Comparison of ENCODE assay signal across 21 mouse cellular contexts in genomic region chr5:3620486-3620885, GRCm38 (mm10). TPM values are rescaled to one million over a fixed set of nuclear protein-coding genes. Genes with fewer than 3 reads are reported as not detected.
"Had no signal": no experiment of that assay in that cellular context is flagged by ENCODE, and none has a peak within 500 bp of the region (broad histone marks: within the 10 kb centered on the region; RNA-seq: fewer than 3 reads in every experiment).

No protein-coding gene starts in this region.

- H3K9me3 ChIP-seq: limb, embryonic 10.5 days; liver, embryonic 15.5 days; midbrain, embryonic 13.5 days; stomach, embryonic 15.5 days had no signal

- H3K4me1 ChIP-seq: limb, embryonic 10.5 days; liver, embryonic 15.5 days; midbrain, embryonic 13.5 days; stomach, embryonic 15.5 days had no signal

- ATAC-seq: lung, postnatal 0 days; midbrain, embryonic 13.5 days had no signal

- H3K27me3 ChIP-seq: liver, embryonic 15.5 days; midbrain, embryonic 13.5 days; stomach, embryonic 15.5 days had no signal

- DNase-seq: kidney, adult 9 months; kidney, postnatal 36 days; lung, adult 2 months; lung, postnatal 36 days; thymus, adult 2 months; thymus, postnatal 25 days had no signal

- H3K27ac ChIP-seq: kidney, postnatal 0 days; layer of hippocampus, adult 2 months; limb, embryonic 10.5 days; liver, embryonic 15.5 days; midbrain, embryonic 13.5 days; stomach, embryonic 15.5 days had no signal

- H3K4me3 ChIP-seq: layer of hippocampus, adult 2 months; limb, embryonic 10.5 days; liver, embryonic 15.5 days; midbrain, embryonic 13.5 days; stomach, embryonic 15.5 days had no signal

RNA-seq across cellular contexts. Expression of gene Tmbim7, which starts 30.5 kb away (rescaled TPM):
- total RNA-seq: layer of hippocampus, adult 2 months; layer of hippocampus, postnatal 10 days; left cerebral cortex, postnatal 10 days; megakaryocyte progenitor cell, adult 5-6 weeks; midbrain, postnatal 0 days had no signal
- polyA plus RNA-seq: kidney, postnatal 0 days; limb, embryonic 10.5 days; liver, embryonic 11.5 days; liver, embryonic 15.5 days; lung, adult 2 months; lung, postnatal 0 days; midbrain, embryonic 13.5 days; midbrain, postnatal 0 days; neural tube, embryonic 14.5 days; spleen, adult 2 months; stomach, embryonic 15.5 days; thymus, adult 2 months; urinary bladder, adult 2 months had no signal
